ENCODE assay signal across 10 mouse cellular contexts in the genomic region with DNA sequence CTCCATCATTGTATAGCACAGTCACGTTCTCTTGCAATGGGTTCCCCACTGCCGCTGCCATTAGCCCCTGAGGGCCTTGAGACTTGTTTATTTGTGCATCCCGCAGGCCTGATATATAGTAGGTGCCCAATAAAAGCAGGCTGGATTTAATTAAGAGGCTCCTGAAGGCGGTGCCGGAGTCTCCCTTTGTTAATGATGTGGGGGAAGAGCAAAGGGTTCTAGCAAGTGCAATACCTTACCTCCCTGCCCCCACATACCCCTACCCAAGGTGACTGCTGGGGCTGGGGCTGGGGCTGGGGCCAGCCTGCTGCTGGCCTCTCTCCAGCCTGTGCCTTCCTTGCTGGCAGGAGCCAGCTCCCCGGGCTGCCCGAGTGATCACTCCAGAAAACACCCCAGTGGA. TPM values are rescaled to one million over a fixed set of nuclear protein-coding genes. Genes with fewer than 3 reads are reported as not detected.
A peak's percentile ranks its signal among the peaks of the same experiment; 100 is the strongest.
DNase-seq lines count a peak whose midpoint lies in the region; ATAC-seq and TF ChIP-seq lines count a peak whose summit lies in the region.
"Had no signal": no experiment of that assay in that cellular context is flagged by ENCODE, and none has a peak within 500 bp of the region (broad histone marks: within the 10 kb centered on the region; RNA-seq: fewer than 3 reads in every experiment).

No protein-coding gene starts in this region.

- no peak for TF ChIP-seq POLR2A in heart, adult 2 months (IDR thresholded peaks at IDR 0.05; ENCODE audit: insufficient read depth, low read depth, low read length)

- no peak for TF ChIP-seq EP300 in heart, adult 2 months (IDR thresholded peaks at IDR 0.05; ENCODE audit: insufficient read depth, low read depth, low read length)

- no peak for DNase-seq in heart, adult 2 months
- no peak for DNase-seq in heart, postnatal 36 days
- DNase-seq in neural tube, embryonic 11.5 days (ENCODE audit: low spot score), result no peak
- no peak for DNase-seq in neural tube, embryonic 10.5 days (ENCODE audit: extremely low spot score, low spot score)
- no peak for DNase-seq in right cerebral cortex, adult 18-20 months
- DNase-seq in adipocyte (ENCODE audit: low spot score), result no peak
- DNase-seq: liver, embryonic 13.5 days; retina, postnatal 1 day had no signal

- 62% methylated on average over 7 of the region's 7 CpGs for WGBS in heart, adult 2 months
- WGBS in neural tube, embryonic 11.5 days, result 23% methylated on average over 7 of the region's 7 CpGs
- 10% methylated on average over 7 of the region's 7 CpGs for WGBS in limb, embryonic 13.5 days
- WGBS in stomach, embryonic 16.5 days, result 43% methylated on average over 7 of the region's 7 CpGs

- ATAC-seq in neural tube, embryonic 11.5 days (ENCODE audit: insufficient read depth, low FRiP score, low TSS enrichment), result no peak
- no peak for ATAC-seq in limb, embryonic 13.5 days (ENCODE audit: low FRiP score, low read depth)
- no peak for ATAC-seq in stomach, embryonic 16.5 days (ENCODE audit: insufficient read depth, low FRiP score)

- intact Hi-C loops in heart, adult 2 months (cut with DNase I), result no loop called here
- intact Hi-C loops in heart, postnatal 36 days (cut with DNase I), result no loop called here

- peaks cover 56% of the 10 kb centered on the region for H3K4me1 ChIP-seq in heart, adult 2 months (ENCODE audit: control insufficient read depth, insufficient read depth, low read length)
- peaks cover 52% of the 10 kb centered on the region for H3K4me1 ChIP-seq in neural tube, embryonic 11.5 days (ENCODE audit: control insufficient read depth, insufficient read depth, low read length)
- peaks cover 90% of the 10 kb centered on the region for H3K4me1 ChIP-seq in limb, embryonic 13.5 days
- peaks cover 47% of the 10 kb centered on the region for H3K4me1 ChIP-seq in stomach, embryonic 16.5 days (ENCODE audit: control insufficient read depth, insufficient read depth, low read length)

- no peak for TF ChIP-seq CTCF in heart, adult 2 months (IDR thresholded peaks at IDR 0.05)

- peak overlapping the region; percentile 64 for H3K27ac ChIP-seq in heart, adult 2 months
- H3K27ac ChIP-seq in neural tube, embryonic 11.5 days (ENCODE audit: low read depth, low read length), result peak overlapping the region; percentile 11; the same call in 1 of the 2 replicates
- H3K27ac ChIP-seq in limb, embryonic 13.5 days, result peak overlapping the region; percentile 55
- no peak overlapping the region for H3K27ac ChIP-seq in stomach, embryonic 16.5 days (ENCODE audit: low read length)

- peaks cover 19% of the 10 kb centered on the region for H3K79me2 ChIP-seq in heart, adult 2 months (replicated peaks; ENCODE audit: control insufficient read depth, insufficient read depth, low read length)

- H3K9me3 ChIP-seq in neural tube, embryonic 11.5 days (ENCODE audit: control insufficient read depth, low read length), result no peaks in the 10 kb centered on the region
- no peaks in the 10 kb centered on the region for H3K9me3 ChIP-seq in limb, embryonic 13.5 days
- H3K9me3 ChIP-seq in stomach, embryonic 16.5 days (replicated peaks; ENCODE audit: control insufficient read depth, low read length), result no peaks in the 10 kb centered on the region
- H3K9me3 ChIP-seq: liver, embryonic 13.5 days had no signal

- 0 out of 2 replicates have a peak, but pooled peaks cover 2% of the 10 kb centered on the region for H3K36me3 ChIP-seq in heart, adult 2 months (ENCODE audit: control insufficient read depth, insufficient read depth, low read length)
- H3K36me3 ChIP-seq in neural tube, embryonic 11.5 days (ENCODE audit: control insufficient read depth, insufficient read depth, low read length), result no peaks in the 10 kb centered on the region; the same call in 1 of the 2 replicates
- peaks cover 18% of the 10 kb centered on the region for H3K36me3 ChIP-seq in limb, embryonic 13.5 days
- H3K36me3 ChIP-seq in stomach, embryonic 16.5 days (ENCODE audit: control insufficient read depth, insufficient read depth, low read length), result no peaks in the 10 kb centered on the region

- H3K27me3 ChIP-seq in heart, adult 2 months (ENCODE audit: control insufficient read depth, insufficient read depth, low read length), result no peaks in the 10 kb centered on the region
- no peaks in the 10 kb centered on the region for H3K27me3 ChIP-seq in neural tube, embryonic 11.5 days (ENCODE audit: control insufficient read depth, insufficient read depth, low read length)
- no peaks in the 10 kb centered on the region for H3K27me3 ChIP-seq in limb, embryonic 13.5 days
- no peaks in the 10 kb centered on the region for H3K27me3 ChIP-seq in stomach, embryonic 16.5 days (ENCODE audit: control insufficient read depth, insufficient read depth, low read length)
- H3K27me3 ChIP-seq: liver, embryonic 13.5 days had no signal

- no peak overlapping the region for H3K4me2 ChIP-seq in neural tube, embryonic 11.5 days (ENCODE audit: low read depth)
- peak overlapping the region; percentile 37; the same call in 1 of the 2 replicates for H3K4me2 ChIP-seq in limb, embryonic 13.5 days (replicated peaks)
- H3K4me2 ChIP-seq in stomach, embryonic 16.5 days (ENCODE audit: low read depth, low read length), result no peak overlapping the region
- H3K4me2 ChIP-seq: liver, embryonic 13.5 days had no signal

- no peak overlapping the region for H3K9ac ChIP-seq in heart, adult 2 months (ENCODE audit: low read depth, low read length)
- H3K9ac ChIP-seq in neural tube, embryonic 11.5 days (ENCODE audit: low read length), result no peak overlapping the region; the same call in 1 of the 2 replicates
- H3K9ac ChIP-seq in limb, embryonic 13.5 days, result peak overlapping the region; percentile 15
- peak overlapping the region; percentile 14; the same call in 1 of the 2 replicates for H3K9ac ChIP-seq in stomach, embryonic 16.5 days (ENCODE audit: low read length)
- H3K9ac ChIP-seq: liver, embryonic 13.5 days had no signal

- no peak overlapping the region for H3K4me3 ChIP-seq in heart, adult 2 months
- H3K4me3 ChIP-seq in neural tube, embryonic 11.5 days (ENCODE audit: low read depth, low read length), result no peak overlapping the region
- no peak overlapping the region for H3K4me3 ChIP-seq in limb, embryonic 13.5 days
- H3K4me3 ChIP-seq in stomach, embryonic 16.5 days (replicated peaks; ENCODE audit: low read length), result no peak overlapping the region
- H3K4me3 ChIP-seq: liver, embryonic 13.5 days had no signal

RNA-seq across cellular contexts. Expression of a gene that starts 39.4 kb away (rescaled TPM):
- 10 to 100 TPM; 40.7 to 42.0 TPM for total RNA-seq in heart, adult 2 months (2021)
- polyA plus RNA-seq in heart, adult 2 months (2012; rRNA removed), result 21.8 and 27.1 TPM in 2 replicates
- total RNA-seq in heart, postnatal 36 days (2021), result 10 to 100 TPM; 38.8 to 41.7 TPM
- 57.4 and 60.2 TPM in 2 replicates for polyA plus RNA-seq in neural tube, embryonic 11.5 days (2014; fragmentation: Nextera tagmentation; extraction: Ambion mirVana)
- 66.7 and 68.6 TPM in 2 replicates for polyA plus RNA-seq in limb, embryonic 13.5 days (2015; fragmentation: Nextera tagmentation; extraction: Ambion mirVana)
- 24.0 and 26.3 TPM in 2 replicates for polyA plus RNA-seq in stomach, embryonic 16.5 days (2015; fragmentation: Nextera tagmentation; extraction: Ambion mirVana)

Comparison
In these comparisons a context has a peak if more than half of its experiments do, and no peak if none do; other contexts are left out.
1. H3K9ac ChIP-seq: peak in limb, embryonic 13.5 days (single experiment) and stomach, embryonic 16.5 days (single experiment); none in heart, adult 2 months (single experiment) and neural tube, embryonic 11.5 days (single experiment).